Mouse (Mus musculus) liver, embryonic 13.5 days (tissue): ENCODE data around the gene Sptssb. TPM values are rescaled to one million over a fixed set of nuclear protein-coding genes. Genes with fewer than 3 reads are reported as not detected.

Experiments used
- ATAC-seq: fragments of 200-750 bp; cut with Nextera tagmentation; 2 replicates; pipeline ENCODE4 v1.8.0; 2017; ENCODE audit warnings: low read depth, mild to moderate bottlenecking, moderate number of reproducible peaks, moderate library complexity
- DNase-seq: peaks from one replicate; pipeline ENCODE4 v3.0.0; 2022
- H3K27ac ChIP-seq: fragments of 300-500 bp; sonication (generic); 2 replicates; pipeline ENCODE4 v1.5.1; 2015; ENCODE audit warnings: moderate library complexity, mild to moderate bottlenecking, inconsistent platforms
- H3K27me3 ChIP-seq: fragments of 300-500 bp; sonication (generic); 2 replicates; pipeline ENCODE4 v1.6.1; 2015; ENCODE audit warnings: mild to moderate bottlenecking, inconsistent platforms
- H3K36me3 ChIP-seq: fragments of 300-500 bp; sonication (generic); 2 replicates; pipeline ENCODE4 v1.6.1; 2015; ENCODE audit warnings: mild to moderate bottlenecking, inconsistent platforms
- H3K4me1 ChIP-seq: fragments of 300-500 bp; sonication (generic); replicated peaks from 2 replicates; pipeline ENCODE4 v1.6.1; 2015; ENCODE audit warnings: inconsistent platforms
- H3K4me2 ChIP-seq: fragments of 300-500 bp; sonication (generic); 2 replicates; pipeline ENCODE4 v1.6.1; 2015; ENCODE audit warnings: inconsistent platforms, mild to moderate bottlenecking, moderate library complexity
- H3K4me3 ChIP-seq: fragments of 300-500 bp; sonication (generic); replicated peaks from 2 replicates; pipeline ENCODE4 v1.5.1; 2015; ENCODE audit warnings: mild to moderate bottlenecking, inconsistent platforms
- H3K9ac ChIP-seq: fragments of 300-500 bp; sonication (generic); 2 replicates; pipeline ENCODE4 v1.6.1; 2015; ENCODE audit warnings: mild to moderate bottlenecking, inconsistent platforms
- H3K9me3 ChIP-seq: fragments of 300-500 bp; sonication (generic); replicated peaks from 2 replicates; pipeline ENCODE4 v1.6.1; 2016; ENCODE audit warnings: inconsistent platforms
- WGBS: fragments of 180-500 bp; shearing (Covaris S2); methylation state at CpG from one replicate; pipeline ENCODE4 v1.1.7; 2015; ENCODE audit not compliant: insufficient replicate concordance; 5-methylcytosine and 5-hydroxymethylcytosine counted together
- polyA plus RNA-seq: library from polyadenylated mRNA; unstranded; fragments of >200 nt; fragmentation: Nextera tagmentation; extraction: Ambion mirVana; gene quantifications from 2 replicates; pipeline ENCODE4 v1.2.1, GENCODE M21; 2015

Sptssb gene
- polyA plus RNA-seq: 0.50 and 0.85 TPM in 2 replicates

GRCm38 (mm10) chr3:69859858-69860588 lies at the start of gene Sptssb:
Sptssb (minus strand) TSS chr3:69859940.
- no peaks in the 10 kb centered on the region for H3K9me3 ChIP-seq
- H3K4me2 ChIP-seq: peak within 1 kb of the TSS; percentile 60
- peak; percentile 75 for ATAC-seq
- no peaks in the 10 kb centered on the region for H3K36me3 ChIP-seq
- DNase-seq: no peak
- peak within 1 kb of the TSS; percentile 45 for H3K4me3 ChIP-seq
- no peak within 1 kb of the TSS for H3K27ac ChIP-seq
- 1% methylated on average over 24 of the region's 24 CpGs for WGBS
- no peak within 1 kb of the TSS for H3K9ac ChIP-seq
- H3K4me1 ChIP-seq: no peaks in the 10 kb centered on the region; the same call in 1 of the 2 replicates
- H3K27me3 ChIP-seq: peaks cover 26% of the 10 kb centered on the region

- Histone ChIP-seq H3K27ac (no peak overlapping the region), H3K4me3 (no peak overlapping the region), H3K4me1 (no peaks in the 10 kb centered on the region), H3K4me2 (no peak overlapping the region), H3K36me3 (no peaks in the 10 kb centered on the region), H3K9ac (no peak overlapping the region), H3K27me3 (no peaks in the 10 kb centered on the region), H3K9me3 (no peaks in the 10 kb centered on the region)
- 45% methylated on average over 4 of the region's 4 CpGs for WGBS
- DNase-seq: no peak
- ATAC-seq: no peak
Observed at GRCm38 (mm10) chr3:69908074-69908473, 48.3 kb upstream of the Sptssb start.

- no peaks in the 10 kb centered on the region for H3K4me1 ChIP-seq
- H3K27me3 ChIP-seq: no peaks in the 10 kb centered on the region
- no peaks in the 10 kb centered on the region for H3K36me3 ChIP-seq
- no peak overlapping the region for H3K4me3 ChIP-seq
- no peak for ATAC-seq
- DNase-seq: no peak
- H3K9ac ChIP-seq: no peak overlapping the region
- no peak overlapping the region for H3K27ac ChIP-seq
- WGBS: 48% methylated on average over 6 of the region's 6 CpGs
- no peaks in the 10 kb centered on the region for H3K9me3 ChIP-seq
- no peak overlapping the region for H3K4me2 ChIP-seq
Observed at GRCm38 (mm10) chr3:69907564-69907963, 47.8 kb upstream of the Sptssb start.

GRCm38 (mm10) chr3:69902787-69903477 lies 43.2 kb upstream of the Sptssb start:
- H3K9ac ChIP-seq: no peak overlapping the region
- DNase-seq (no peak), ATAC-seq (no peak)
- no peaks in the 10 kb centered on the region for H3K4me1 ChIP-seq
- H3K4me2 ChIP-seq: no peak overlapping the region
- WGBS: 66% methylated on average over 9 of the region's 9 CpGs
- no peaks in the 10 kb centered on the region for H3K27me3 ChIP-seq
- H3K4me3 ChIP-seq: no peak overlapping the region
- no peaks in the 10 kb centered on the region for H3K9me3 ChIP-seq
- H3K27ac ChIP-seq: no peak overlapping the region
- H3K36me3 ChIP-seq: no peaks in the 10 kb centered on the region

GRCm38 (mm10) chr3:69902382-69902781 lies 42.6 kb upstream of the Sptssb start:
- ATAC-seq (no peak), DNase-seq (no peak)
- H3K4me1 ChIP-seq: no peaks in the 10 kb centered on the region
- H3K4me2 ChIP-seq: no peak overlapping the region
- WGBS: 39% methylated on average over 2 of the region's 2 CpGs
- no peaks in the 10 kb centered on the region for H3K36me3 ChIP-seq
- H3K9ac ChIP-seq: no peak overlapping the region
- H3K27ac ChIP-seq: no peak overlapping the region
- no peaks in the 10 kb centered on the region for H3K27me3 ChIP-seq
- no peak overlapping the region for H3K4me3 ChIP-seq
- H3K9me3 ChIP-seq: no peaks in the 10 kb centered on the region

GRCm38 (mm10) chr3:69901874-69902381 lies 42.2 kb upstream of the Sptssb start:
- no peaks in the 10 kb centered on the region for H3K36me3 ChIP-seq
- H3K9me3 ChIP-seq: no peaks in the 10 kb centered on the region
- H3K9ac ChIP-seq: no peak overlapping the region
- no peak overlapping the region for H3K4me2 ChIP-seq
- ATAC-seq (no peak), DNase-seq (no peak)
- no peak overlapping the region for H3K4me3 ChIP-seq
- no peak overlapping the region for H3K27ac ChIP-seq
- no peaks in the 10 kb centered on the region for H3K27me3 ChIP-seq
- H3K4me1 ChIP-seq: no peaks in the 10 kb centered on the region

- Histone ChIP-seq H3K36me3 (no peaks in the 10 kb centered on the region), H3K4me1 (no peaks in the 10 kb centered on the region), H3K4me3 (no peak overlapping the region), H3K9me3 (no peaks in the 10 kb centered on the region), H3K27me3 (no peaks in the 10 kb centered on the region), H3K27ac (no peak overlapping the region), H3K4me2 (no peak overlapping the region), H3K9ac (no peak overlapping the region)
- 46% methylated on average over 5 of the region's 5 CpGs for WGBS
- ATAC-seq: no peak
- no peak for DNase-seq
Observed at GRCm38 (mm10) chr3:69900335-69900734, 40.6 kb upstream of the Sptssb start.

- Histone ChIP-seq H3K4me3 (no peak overlapping the region), H3K27me3 (no peaks in the 10 kb centered on the region), H3K4me2 (no peak overlapping the region), H3K9ac (no peak overlapping the region), H3K4me1 (no peaks in the 10 kb centered on the region), H3K36me3 (no peaks in the 10 kb centered on the region), H3K27ac (no peak overlapping the region), H3K9me3 (no peaks in the 10 kb centered on the region)
- DNase-seq: no peak
- ATAC-seq: no peak
- WGBS: 68% methylated on average over 7 of the region's 8 CpGs
Observed at GRCm38 (mm10) chr3:69897917-69898594, 38.3 kb upstream of the Sptssb start.

- no peaks in the 10 kb centered on the region for H3K36me3 ChIP-seq
- H3K27ac ChIP-seq: no peak overlapping the region
- H3K4me3 ChIP-seq: no peak overlapping the region
- H3K27me3 ChIP-seq: no peaks in the 10 kb centered on the region
- no peak overlapping the region for H3K9ac ChIP-seq
- H3K4me2 ChIP-seq: no peak overlapping the region
- ATAC-seq (no peak), DNase-seq (no peak)
- H3K9me3 ChIP-seq: no peaks in the 10 kb centered on the region
- 81% methylated on average over 11 of the region's 11 CpGs for WGBS
- H3K4me1 ChIP-seq: no peaks in the 10 kb centered on the region
Observed at GRCm38 (mm10) chr3:69895516-69895915, 35.8 kb upstream of the Sptssb start.

GRCm38 (mm10) chr3:69892187-69893094 lies 32.7 kb upstream of the Sptssb start:
- Histone ChIP-seq H3K9ac (no peak overlapping the region), H3K27me3 (no peaks in the 10 kb centered on the region), H3K36me3 (no peaks in the 10 kb centered on the region), H3K9me3 (no peaks in the 10 kb centered on the region), H3K4me2 (no peak overlapping the region), H3K4me3 (no peak overlapping the region), H3K4me1 (no peaks in the 10 kb centered on the region), H3K27ac (no peak overlapping the region)
- 55% methylated on average over 9 of the region's 9 CpGs for WGBS
- ATAC-seq (no peak), DNase-seq (no peak)

GRCm38 (mm10) chr3:69885866-69886265 lies 26.1 kb upstream of the Sptssb start:
- no peak for DNase-seq
- no peak overlapping the region for H3K27ac ChIP-seq
- H3K36me3 ChIP-seq: no peaks in the 10 kb centered on the region
- no peak overlapping the region for H3K9ac ChIP-seq
- no peak for ATAC-seq
- 49% methylated on average over 2 of the region's 2 CpGs for WGBS
- H3K4me3 ChIP-seq: no peak overlapping the region
- no peaks in the 10 kb centered on the region for H3K27me3 ChIP-seq
- H3K4me2 ChIP-seq: no peak overlapping the region
- no peaks in the 10 kb centered on the region for H3K4me1 ChIP-seq
- H3K9me3 ChIP-seq: no peaks in the 10 kb centered on the region
